Mouse (Mus musculus) small intestine, adult 2 months (tissue): Measurements from ENCODE around the gene Gpr132.

ENCODE experiments used
- CTCF ChIP-seq: fragments of 200-500 bp; IDR thresholded peaks from 2 replicates; pipeline ENCODE4 v1.5.1; 2012; ENCODE audit warnings: low read depth, mild to moderate bottlenecking, control low read depth, inconsistent platforms, low read length, moderate library complexity, mixed read lengths; ENCODE audit not compliant: insufficient replicate concordance, insufficient read length; ENCODE audit errors: extremely low read depth
- POLR2A ChIP-seq: fragments of 200-500 bp; IDR thresholded peaks from 2 replicates; pipeline ENCODE4 v1.6.1; 2012; ENCODE audit warnings: low read depth, mild to moderate bottlenecking, control low read depth, inconsistent platforms, low read length, moderate library complexity

DNA sequence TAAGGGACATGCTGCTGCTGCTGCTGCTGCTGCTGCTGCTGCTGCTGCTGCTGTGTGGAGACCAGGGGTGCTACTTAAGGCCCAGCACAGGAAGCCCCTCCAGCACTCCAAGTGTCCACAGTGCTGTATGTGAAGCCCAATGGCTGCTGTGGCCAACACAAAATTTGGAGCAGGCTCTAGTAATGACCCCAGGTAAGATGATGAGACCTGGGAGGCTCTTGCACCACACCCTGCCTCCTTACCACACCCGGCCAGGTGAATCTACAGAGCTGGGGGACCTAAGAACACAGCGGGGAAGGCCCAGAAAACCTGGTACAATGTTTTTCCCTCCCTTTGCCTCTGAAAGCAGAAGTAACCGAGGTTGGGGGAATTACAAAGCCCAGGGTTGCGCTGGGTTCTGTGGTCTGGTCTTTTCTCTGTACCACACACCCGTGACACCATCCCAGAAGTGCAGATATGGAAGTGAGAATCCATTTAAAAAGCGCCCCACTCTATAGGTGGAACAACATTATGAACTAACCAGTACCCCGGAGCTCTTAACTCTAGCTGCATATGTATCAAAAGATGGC lies 838 bp downstream of the Gpr132 start:
- no peak for TF ChIP-seq CTCF
- TF ChIP-seq POLR2A, result no peak
